Mouse (Mus musculus): Measurements from ENCODE around the gene Snx21.

The Snx21 gene

GRCm38 (mm10) chr2:164831029-164831428 is 45.4 kb downstream of the Snx21 start:
- DNase-seq (ENCODE audit: low spot score), result no peak

GRCm38 (mm10) chr2:164832032-164832747 is 46.6 kb downstream of the Snx21 start:
- DNase-seq (ENCODE audit: low spot score), result no peak

GRCm38 (mm10) chr2:164832748-164833301 is 47.2 kb downstream of the Snx21 start, which contains the start of gene Ctsa:
Gene Ctsa (plus strand): TSS chr2:164832873.
- peak; percentile 68 for DNase-seq (ENCODE audit: low spot score)

GRCm38 (mm10) chr2:164833314-164833959 is 47.8 kb downstream of the Snx21 start, which contains the start of gene Neurl2:
Gene Neurl2 (minus strand): TSS chr2:164833456.
- DNase-seq (ENCODE audit: low spot score), result peak; percentile 97

GRCm38 (mm10) chr2:164834531-164834930 is 48.9 kb downstream of the Snx21 start:
- DNase-seq (ENCODE audit: low spot score), result no peak

- no peak for DNase-seq (ENCODE audit: low spot score)
Measured at GRCm38 (mm10) chr2:164835164-164835563, 49.5 kb downstream of the Snx21 start.

All from layer of hippocampus, adult 9-10 months (tissue).